Mouse (Mus musculus) liver, postnatal 0 days (tissue): ENCODE results near the gene Gm884.

Experiments
- CTCF ChIP-seq: sonication (generic); IDR thresholded peaks from 2 replicates; pipeline ENCODE4 v1.5.1; 2016; ENCODE audit warnings: antibody characterized with exemption, low read depth
- EP300 ChIP-seq: IDR thresholded peaks from 2 replicates; pipeline ENCODE4 v1.6.1; 2016; ENCODE audit warnings: antibody characterized with exemption, low read depth, mild to moderate bottlenecking

- TF ChIP-seq CTCF (no peak), EP300 (no peak)
Observed at GRCm38 (mm10) chr11:103635481-103635880, 14.5 kb upstream of the Gm884 start.
